Mouse (Mus musculus) colon, adult 2 months (tissue): ENCODE measurements around the gene Rpsa. TPM values are rescaled to one million over a fixed set of nuclear protein-coding genes. Genes with fewer than 3 reads are reported as not detected.

Experiments
- polyA plus RNA-seq: library from polyadenylated mRNA; depleted of rRNA; stranded (reverse); fragments of >200 nt; gene quantifications from 2 replicates; pipeline ENCODE4 v1.2.3, GENCODE M21; 2012; rRNA removed

Rpsa gene
- polyA plus RNA-seq = 2,125 and 2,310 TPM in 2 replicates

DNA sequence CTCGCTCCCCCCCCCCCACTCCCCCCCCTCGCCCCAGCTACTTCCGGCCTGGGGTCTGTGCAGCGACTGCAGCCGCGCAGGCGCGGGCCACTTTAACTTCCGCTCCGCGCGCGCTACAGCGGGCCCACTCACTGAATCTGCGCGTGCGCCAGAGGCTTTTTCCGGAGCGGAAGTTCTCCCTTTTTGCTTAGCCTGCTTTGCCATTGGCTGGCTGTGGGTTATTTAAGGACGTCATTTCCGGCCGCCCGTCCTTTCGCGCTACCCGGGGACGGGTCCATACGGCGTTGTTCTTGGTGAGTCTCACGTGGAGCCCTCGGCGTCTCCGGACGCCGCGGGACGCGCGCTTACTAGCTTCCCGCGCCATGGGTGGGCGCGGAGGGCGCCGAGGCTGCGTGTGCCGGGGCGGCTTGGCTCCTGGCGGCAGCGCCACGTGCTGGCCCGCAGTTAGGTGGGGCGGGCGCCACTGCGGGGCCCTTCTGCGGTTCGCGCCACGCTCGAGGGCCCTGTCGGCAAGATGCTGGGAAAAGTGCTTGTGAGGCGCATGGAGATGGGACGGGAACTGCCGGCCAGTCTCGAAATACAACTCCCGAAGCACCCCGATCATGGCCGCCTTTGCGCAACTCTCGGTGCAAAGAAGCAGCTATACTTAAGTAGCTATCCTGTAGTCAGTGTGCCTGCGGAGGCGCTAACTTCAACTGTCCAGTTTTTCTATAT, at the start of gene Rpsa:
Rpsa (plus strand) TSS at position 152 of the 714 bp plus-strand sequence.

DNA sequence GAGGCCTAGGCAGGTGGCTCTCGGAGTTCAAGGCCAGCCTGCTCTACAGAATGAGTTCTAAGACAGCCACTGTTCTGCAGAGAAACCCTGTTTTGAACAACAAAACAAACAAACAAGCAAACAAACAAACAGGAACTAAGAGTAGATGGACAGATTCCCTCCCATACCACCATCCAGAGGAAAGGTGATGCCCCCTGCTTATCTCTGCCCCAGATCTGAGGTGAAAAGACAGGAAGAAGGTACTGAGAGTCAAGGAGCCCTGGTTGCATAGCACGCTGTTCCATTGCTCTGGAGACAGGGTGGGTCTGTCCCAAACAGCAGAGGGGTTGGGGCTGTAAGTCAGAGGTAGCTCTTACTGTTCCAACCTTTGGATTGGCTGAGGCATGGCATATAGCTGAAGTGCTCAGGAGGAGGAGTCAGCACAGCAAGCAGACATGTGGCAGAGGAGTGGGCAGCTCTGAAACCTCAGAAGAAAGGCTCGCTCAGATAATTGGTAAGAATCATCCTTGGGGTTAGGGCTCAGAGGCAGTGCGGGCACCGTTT, 35.7 kb upstream of the Rpsa start, which contains the start of gene Ccr8:
Ccr8 (plus strand) TSS at position 419 of the 543 bp plus-strand sequence.

DNA sequence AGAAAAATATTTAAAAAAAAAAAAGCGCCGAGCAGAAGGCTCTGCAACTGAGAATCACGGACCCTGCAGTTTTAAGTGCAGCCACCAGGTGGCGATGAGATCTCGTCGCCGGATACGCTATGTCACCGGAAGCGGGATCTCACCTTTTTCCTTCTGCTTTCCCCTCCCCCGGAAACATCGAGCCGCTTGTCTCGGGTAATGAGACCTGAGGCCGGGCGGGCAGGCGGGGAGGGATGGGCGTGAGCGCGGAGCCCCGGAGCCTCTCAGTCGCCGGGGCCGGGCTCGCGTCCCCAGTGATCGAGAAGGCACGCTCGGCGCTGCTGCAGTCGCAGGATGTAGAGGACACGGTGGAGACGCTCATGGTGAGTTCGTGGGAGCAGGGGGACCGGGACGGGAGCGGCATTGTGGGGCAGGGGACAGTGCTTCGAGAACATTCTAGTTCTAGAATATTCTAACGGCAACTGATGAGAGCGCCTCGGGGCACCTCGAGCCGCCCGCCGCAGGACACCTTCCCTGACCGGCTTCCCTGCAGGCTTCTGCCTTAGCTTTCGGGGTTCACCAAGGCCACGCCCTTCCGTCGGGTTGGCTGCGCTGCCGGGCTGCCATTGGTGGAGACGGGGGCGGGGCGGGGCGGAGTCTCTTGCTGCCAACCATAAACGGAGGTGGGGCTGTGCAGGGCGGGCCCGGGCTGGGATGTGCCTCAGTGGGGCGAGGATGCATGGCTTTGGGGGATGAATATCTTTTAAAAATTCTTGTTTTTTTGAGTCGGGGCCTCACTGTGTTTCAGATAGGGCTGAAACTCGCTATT, 17.1 kb upstream of the Rpsa start, which contains the start of gene Slc25a38:
Slc25a38 (plus strand) TSS at position 164 of the 808 bp plus-strand sequence.

DNA sequence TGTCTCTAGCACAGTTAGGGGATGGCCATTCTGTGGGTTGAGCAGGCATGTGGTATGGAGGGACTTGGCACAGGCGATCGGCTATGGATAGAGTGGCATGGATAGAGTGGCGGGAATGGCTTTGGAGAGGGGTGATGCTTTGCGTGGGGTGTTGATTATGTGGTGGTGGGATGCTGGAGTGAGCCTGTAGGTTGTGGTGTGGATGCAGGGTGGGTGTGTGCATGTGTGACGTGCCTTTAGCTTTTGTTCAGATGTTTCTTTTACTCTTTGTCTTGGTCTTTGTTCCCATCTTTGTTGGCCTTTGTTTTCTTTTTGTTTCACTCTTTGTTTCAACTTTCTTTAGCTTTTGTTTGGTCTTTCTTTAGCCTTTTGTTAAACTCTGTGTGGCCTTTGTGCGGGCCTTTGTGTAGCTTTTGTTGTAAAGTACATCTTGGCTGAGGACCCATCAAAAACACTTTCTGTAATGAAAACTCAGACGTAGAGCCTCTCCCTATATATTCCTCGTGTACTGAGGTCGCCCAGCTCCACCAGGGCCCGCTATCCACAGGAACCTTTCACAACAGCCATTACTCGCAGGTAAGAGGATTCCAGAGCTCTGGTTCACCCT, 21.8 kb downstream of the Rpsa start, which contains the start of gene Mobp:
Mobp (plus strand) TSS at position 486 of the 607 bp plus-strand sequence.

Other genes with a start within 250 kb of the Rpsa start
- 42.1 and 53.5 TPM in 2 replicates for gene Wdr48, start 232.8 kb upstream of the Rpsa start, polyA plus RNA-seq
- gene Gorasp1, start 190.1 kb upstream of the Rpsa start, polyA plus RNA-seq = 33.7 and 36.2 TPM in 2 replicates
- 0.07 and 0.12 TPM in 2 replicates for gene Ttc21a, start 190.1 kb upstream of the Rpsa start, polyA plus RNA-seq
- 21.3 and 27.3 TPM in 2 replicates for gene Csrnp1, start 143.0 kb upstream of the Rpsa start, polyA plus RNA-seq
- 0.08 and 0.15 TPM in 2 replicates for gene Xirp1, start 104.1 kb upstream of the Rpsa start, polyA plus RNA-seq
- gene Cx3cr1, start 57.8 kb upstream of the Rpsa start, polyA plus RNA-seq = 7.0 and 10.8 TPM in 2 replicates
- 0.22 and 0.31 TPM in 2 replicates for gene Ccr8, start 35.6 kb upstream of the Rpsa start, polyA plus RNA-seq
- gene Slc25a38, start 17.3 kb upstream of the Rpsa start, polyA plus RNA-seq = 21.2 and 29.7 TPM in 2 replicates
- not detected in 2 replicates for gene Mobp, start 22.0 kb downstream of the Rpsa start, polyA plus RNA-seq
- 4.4 and 4.9 TPM in 2 replicates for gene Myrip, start 173.8 kb downstream of the Rpsa start, polyA plus RNA-seq